ENCODE assay signal across 22 mouse cellular contexts in genomic region chr14:102866511-102866910, GRCm38 (mm10).
A peak's percentile ranks its signal among the peaks of the same experiment; 100 is the strongest.
DNase-seq lines count a peak whose midpoint lies in the region; ATAC-seq and TF ChIP-seq lines count a peak whose summit lies in the region.
"Had no signal": no experiment of that assay in that cellular context is flagged by ENCODE, and none has a peak within 500 bp of the region (broad histone marks: within the 10 kb centered on the region; RNA-seq: fewer than 3 reads in every experiment).

No protein-coding gene starts in this region.

- ATAC-seq in cerebellum, adult (ENCODE audit: insufficient number of reproducible peaks, low FRiP score, low TSS enrichment): peak; percentile 58; the same call in 1 of the 2 replicates
- no peak for ATAC-seq in liver, postnatal 0 days
- peak; percentile 91 for ATAC-seq in megakaryocyte, adult 5-6 weeks (ENCODE audit: poor library complexity, severe bottlenecking)
- ATAC-seq in hindbrain, embryonic 11.5 days (ENCODE audit: low FRiP score): no peak
- ATAC-seq: inflammation-experienced regulatory T-cells, adult 6 months had no signal

- no peaks in the 10 kb centered on the region for H3K36me3 ChIP-seq in liver, adult 2 months (ENCODE audit: control insufficient read depth, insufficient read depth, low read length)
- H3K36me3 ChIP-seq in liver, postnatal 0 days (replicated peaks; ENCODE audit: insufficient read depth, low read length): no peaks in the 10 kb centered on the region
- H3K36me3 ChIP-seq in hindbrain, embryonic 11.5 days (ENCODE audit: control insufficient read depth, insufficient read depth, low read length): no peaks in the 10 kb centered on the region
- H3K36me3 ChIP-seq: embryonic facial prominence, embryonic 13.5 days; forebrain, embryonic 12.5 days; heart, embryonic 12.5 days; hindbrain, embryonic 12.5 days had no signal

- H3K9ac ChIP-seq in liver, adult 2 months (ENCODE audit: low read depth, low read length): no peak overlapping the region
- no peak overlapping the region for H3K9ac ChIP-seq in liver, postnatal 0 days (replicated peaks)
- H3K9ac ChIP-seq in hindbrain, embryonic 11.5 days (ENCODE audit: low read depth, low read length): no peak overlapping the region
- H3K9ac ChIP-seq: embryonic facial prominence, embryonic 13.5 days; forebrain, embryonic 12.5 days; heart, embryonic 12.5 days; hindbrain, embryonic 12.5 days; liver, embryonic 14.5 days had no signal

- no peak for TF ChIP-seq CTCF in liver, adult 2 months (IDR thresholded peaks at IDR 0.05; ENCODE audit: low read depth, low read length)
- TF ChIP-seq CTCF in liver, postnatal 0 days (IDR thresholded peaks at IDR 0.05; ENCODE audit: low read depth): no peak

- H3K4me1 ChIP-seq in liver, adult 2 months (ENCODE audit: control insufficient read depth, insufficient read depth, low read length): no peaks in the 10 kb centered on the region
- H3K4me1 ChIP-seq in liver, postnatal 0 days (ENCODE audit: insufficient read depth): no peaks in the 10 kb centered on the region
- H3K4me1 ChIP-seq in hindbrain, embryonic 11.5 days (replicated peaks; ENCODE audit: control insufficient read depth, insufficient read depth, low read length): no peaks in the 10 kb centered on the region
- H3K4me1 ChIP-seq: embryonic facial prominence, embryonic 13.5 days; forebrain, embryonic 12.5 days; heart, embryonic 12.5 days; hindbrain, embryonic 12.5 days had no signal

- DNase-seq in cerebellum, postnatal 36 days: no peak
- peak; percentile 19 for DNase-seq in liver, adult 2 months (ENCODE audit: extremely low read depth, low read depth, low spot score)
- no peak for DNase-seq in liver, postnatal 0 days
- DNase-seq in brain, adult 2 months (ENCODE audit: low read depth, low spot score): peak; percentile 49
- no peak for DNase-seq in hindbrain, embryonic 11.5 days (ENCODE audit: low spot score)
- DNase-seq: cerebellum, postnatal 14 days; embryo, embryonic 11 days; heart, postnatal 10 days; kidney, adult 18-20 months; kidney, postnatal 4 days; thymus, adult 2 months had no signal

- H3K27ac ChIP-seq in liver, adult 2 months (replicated peaks; ENCODE audit: insufficient read depth, low read depth, low read length): no peak overlapping the region
- no peak overlapping the region for H3K27ac ChIP-seq in liver, postnatal 0 days (ENCODE audit: low read depth)
- H3K27ac ChIP-seq in hindbrain, embryonic 11.5 days (ENCODE audit: low read depth, low read length): no peak overlapping the region
- H3K27ac ChIP-seq: embryonic facial prominence, embryonic 13.5 days; forebrain, embryonic 12.5 days; hindbrain, embryonic 12.5 days; left cerebral cortex, adult 2 months; liver, embryonic 14.5 days; stomach, postnatal 0 days had no signal

- no peaks in the 10 kb centered on the region for H3K79me2 ChIP-seq in liver, adult 2 months (ENCODE audit: control insufficient read depth, insufficient read depth, low read length)

- H3K4me3 ChIP-seq in liver, adult 2 months (ENCODE audit: insufficient read depth, low read depth, low read length): no peak overlapping the region
- H3K4me3 ChIP-seq in liver, postnatal 0 days (ENCODE audit: low read depth, low read length): no peak overlapping the region
- H3K4me3 ChIP-seq in hindbrain, embryonic 11.5 days (ENCODE audit: low read depth, low read length): no peak overlapping the region
- H3K4me3 ChIP-seq: embryonic facial prominence, embryonic 13.5 days; erythroblast, embryonic 14.5 days; forebrain, embryonic 12.5 days; heart, embryonic 12.5 days; hindbrain, embryonic 12.5 days; left cerebral cortex, adult 2 months had no signal

- H3K27me3 ChIP-seq in liver, adult 2 months (ENCODE audit: control insufficient read depth, insufficient read depth, low read length): no peaks in the 10 kb centered on the region
- H3K27me3 ChIP-seq in liver, postnatal 0 days (ENCODE audit: insufficient read depth, low read length): no peaks in the 10 kb centered on the region
- H3K27me3 ChIP-seq in hindbrain, embryonic 11.5 days (ENCODE audit: control insufficient read depth, insufficient read depth, low read length): no peaks in the 10 kb centered on the region
- H3K27me3 ChIP-seq: embryonic facial prominence, embryonic 13.5 days; forebrain, embryonic 12.5 days; heart, embryonic 12.5 days; hindbrain, embryonic 12.5 days had no signal

- no peak for TF ChIP-seq EP300 in liver, postnatal 0 days (IDR thresholded peaks at IDR 0.05; ENCODE audit: low read depth)

- no peaks in the 10 kb centered on the region for H3K9me3 ChIP-seq in liver, postnatal 0 days (ENCODE audit: low read length)
- no peaks in the 10 kb centered on the region for H3K9me3 ChIP-seq in hindbrain, embryonic 11.5 days (ENCODE audit: control insufficient read depth, low read length)
- H3K9me3 ChIP-seq: embryonic facial prominence, embryonic 13.5 days; forebrain, embryonic 12.5 days; heart, embryonic 12.5 days; hindbrain, embryonic 12.5 days had no signal

- TF ChIP-seq POLR2A in liver, adult 2 months (IDR thresholded peaks at IDR 0.05; ENCODE audit: extremely low read depth, insufficient read depth, low read length): no peak

- 20% methylated on average over 1 of the region's 1 CpGs for WGBS in liver, adult 2 months
- 49% methylated on average over 1 of the region's 1 CpGs for WGBS in liver, postnatal 0 days (ENCODE audit: insufficient replicate concordance)
- 86% methylated on average over 1 of the region's 1 CpGs for WGBS in hindbrain, embryonic 11.5 days

- no peak overlapping the region for H3K4me2 ChIP-seq in liver, postnatal 0 days (ENCODE audit: low read depth, low read length)
- no peak overlapping the region for H3K4me2 ChIP-seq in hindbrain, embryonic 11.5 days (replicated peaks; ENCODE audit: low read depth, low read length)
- H3K4me2 ChIP-seq: embryonic facial prominence, embryonic 13.5 days; forebrain, embryonic 12.5 days; heart, embryonic 12.5 days; hindbrain, embryonic 12.5 days had no signal

Comparison
In these comparisons a context has a peak if more than half of its experiments do, and no peak if none do; other contexts are left out.
1. DNase-seq: peak in liver, adult 2 months (single experiment) and brain, adult 2 months (single experiment); none in cerebellum, postnatal 36 days (0 of 2), liver, postnatal 0 days (single experiment) and hindbrain, embryonic 11.5 days (single experiment).
2. ATAC-seq: peak in cerebellum, adult (single experiment) and megakaryocyte, adult 5-6 weeks (single experiment); none in liver, postnatal 0 days (single experiment) and hindbrain, embryonic 11.5 days (single experiment).